Mouse (Mus musculus): ENCODE results near the gene Syt6.

Syt6 gene

DNA sequence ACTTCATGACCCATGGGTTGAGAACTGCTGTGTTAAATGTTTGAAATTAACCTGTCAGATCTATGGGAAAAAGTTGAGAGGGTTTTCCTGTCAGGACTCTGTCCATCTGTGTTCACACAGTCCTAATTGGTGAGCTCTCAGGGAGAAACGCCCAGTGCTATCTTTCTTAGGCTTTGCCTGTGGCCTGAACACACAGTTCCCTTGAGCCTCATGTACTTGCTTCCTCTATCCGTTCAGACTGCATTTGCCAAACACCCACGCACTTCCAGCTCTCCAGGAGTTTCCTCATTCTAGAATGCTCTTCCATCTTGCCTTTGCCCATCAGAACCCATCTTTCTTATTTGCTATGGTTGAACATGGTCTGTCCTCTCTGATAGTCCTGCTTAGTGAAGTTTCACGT is 73.5 kb downstream of the Syt6 start:
- no peak for DNase-seq (ENCODE audit: low spot score)

DNA sequence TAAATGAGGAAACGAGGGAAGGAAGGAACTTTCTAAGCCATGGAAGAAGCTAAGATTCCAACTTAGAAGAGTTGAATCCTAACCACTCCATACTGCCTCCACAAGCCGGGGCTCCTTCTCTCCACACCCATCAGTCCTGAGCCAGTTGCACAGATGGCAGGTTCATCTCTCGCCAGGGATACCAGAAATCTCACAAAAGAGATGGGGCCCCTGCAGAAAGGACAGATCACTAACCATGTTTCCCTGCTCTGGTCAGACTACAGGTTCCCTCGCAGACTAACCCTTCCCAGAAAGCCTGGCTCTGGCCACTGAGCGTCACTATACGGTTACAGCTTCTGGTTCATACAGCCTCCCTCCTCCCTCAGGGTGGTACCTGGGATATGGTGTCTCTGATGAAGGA is 74.7 kb downstream of the Syt6 start:
- DNase-seq (ENCODE audit: low spot score) = no peak

DNA sequence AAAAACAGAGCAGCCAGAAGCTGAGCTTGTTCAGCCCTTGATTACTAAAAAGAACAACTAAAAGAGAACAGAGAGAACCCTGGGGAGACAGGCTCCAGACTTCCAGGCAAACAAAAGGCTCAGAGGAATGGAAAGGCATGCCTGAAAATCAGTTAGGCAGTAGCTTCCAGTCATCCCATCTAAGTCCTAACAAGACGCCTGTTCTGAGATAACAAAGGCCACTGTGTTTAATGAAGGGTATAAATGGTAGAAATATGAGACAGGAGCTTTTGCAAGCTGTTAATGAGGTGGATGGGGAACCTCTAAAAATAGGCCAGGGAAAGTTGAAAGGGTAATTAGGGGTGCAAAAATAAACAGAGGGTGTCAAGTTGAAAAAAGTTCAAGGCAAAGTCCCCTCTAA is 75.4 kb downstream of the Syt6 start:
- DNase-seq (ENCODE audit: low spot score) = no peak

DNA sequence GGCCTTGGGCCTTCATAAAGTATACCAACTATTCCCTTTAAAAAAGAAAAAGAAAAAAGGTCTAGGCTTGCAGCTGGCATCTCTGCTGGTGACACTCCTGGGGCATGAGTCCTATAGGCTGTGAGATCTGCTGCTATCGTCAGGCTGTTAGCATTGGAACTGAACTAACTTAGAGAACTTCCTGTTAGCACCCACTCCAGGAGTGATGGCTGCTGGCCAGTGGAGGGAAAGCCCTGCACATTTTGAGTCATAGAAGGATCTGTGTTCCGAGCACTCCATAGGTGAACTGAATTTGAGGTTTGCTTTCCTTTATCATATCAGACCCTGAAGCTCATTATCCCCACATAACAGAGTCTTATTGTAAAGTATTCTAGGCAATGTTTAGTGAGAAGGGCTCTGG is 85.0 kb downstream of the Syt6 start:
- peak; percentile 7 for DNase-seq (ENCODE audit: low spot score)

DNA sequence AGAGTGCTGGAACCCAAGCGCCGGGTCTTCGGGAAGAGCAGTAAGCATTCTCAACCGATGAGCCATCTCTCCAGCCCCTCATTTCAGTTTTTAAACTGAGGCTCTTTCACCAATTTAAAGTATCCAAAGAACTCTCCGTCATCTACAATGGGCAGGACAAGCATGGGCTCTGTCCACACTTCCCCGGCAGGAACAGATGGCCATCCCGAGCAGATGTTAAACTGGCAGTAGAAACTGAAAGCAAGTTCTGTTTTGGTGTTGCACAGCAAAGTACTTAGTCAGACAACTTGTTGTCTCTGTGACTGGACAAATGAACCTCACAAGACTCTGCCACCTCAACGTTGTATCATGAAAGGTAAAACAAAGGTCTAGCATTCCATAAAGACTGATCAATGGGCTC is 86.7 kb downstream of the Syt6 start:
- peak; percentile 5 for DNase-seq (ENCODE audit: low spot score)

DNA sequence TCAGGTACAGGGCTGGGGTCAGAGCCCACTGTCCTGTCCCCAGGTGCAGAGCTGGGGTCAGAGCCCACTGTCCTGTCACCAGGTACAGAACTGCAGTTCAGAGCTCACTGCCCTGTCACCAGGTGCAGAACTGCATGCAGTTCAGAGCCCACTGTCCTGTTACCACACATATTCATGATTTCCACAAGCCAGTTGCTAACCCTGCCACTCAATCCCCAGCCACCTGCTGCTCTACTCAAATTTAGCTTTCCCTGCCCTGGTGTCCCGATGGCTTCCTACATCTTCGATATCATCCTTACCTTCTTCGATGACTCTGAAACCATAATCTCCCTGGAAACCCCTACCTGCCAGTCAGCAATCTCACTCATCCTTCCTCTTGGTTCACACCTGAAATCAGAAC is 88.4 kb downstream of the Syt6 start:
- DNase-seq (ENCODE audit: low spot score) = no peak

DNA sequence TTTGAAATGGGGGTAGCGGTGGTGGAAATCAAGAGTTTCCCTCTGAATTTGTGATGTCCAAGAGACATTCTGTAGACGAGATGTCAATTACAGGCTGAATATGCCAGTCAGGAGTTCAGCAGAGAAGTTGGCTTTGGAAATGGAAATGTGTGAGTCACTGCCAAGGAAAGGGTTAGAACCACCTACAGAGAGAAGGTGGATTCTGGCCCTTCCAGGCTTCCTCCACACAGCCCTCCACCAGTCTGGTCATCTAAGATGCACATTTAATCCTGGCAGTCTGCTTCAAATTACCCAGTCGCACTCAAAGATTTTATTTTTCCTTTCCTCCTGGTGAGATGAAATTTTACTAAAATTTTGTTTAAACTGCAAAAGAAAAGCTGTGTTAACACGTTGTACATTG is 97.1 kb downstream of the Syt6 start:
- DNase-seq (ENCODE audit: low spot score) = no peak

DNA sequence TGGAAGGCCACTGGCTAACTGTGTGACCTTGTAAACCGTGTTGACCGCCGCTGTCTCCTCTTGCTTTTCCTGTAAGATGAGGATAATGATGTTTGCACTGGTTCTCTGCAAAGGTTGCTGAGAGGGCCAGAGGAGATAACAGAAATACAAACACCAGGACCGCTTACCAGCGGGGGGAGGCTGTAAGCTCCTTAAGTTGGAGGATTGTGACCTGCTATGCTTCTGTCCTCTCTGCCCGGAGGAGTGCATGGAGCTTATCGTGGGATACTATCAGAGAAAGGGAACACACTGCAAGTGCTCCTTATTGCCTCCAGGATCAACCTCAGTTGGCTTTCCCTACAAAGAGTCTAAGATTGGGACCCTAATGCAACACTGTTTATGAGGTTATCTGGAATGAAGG is 97.7 kb downstream of the Syt6 start:
- no peak for DNase-seq (ENCODE audit: low spot score)

DNA sequence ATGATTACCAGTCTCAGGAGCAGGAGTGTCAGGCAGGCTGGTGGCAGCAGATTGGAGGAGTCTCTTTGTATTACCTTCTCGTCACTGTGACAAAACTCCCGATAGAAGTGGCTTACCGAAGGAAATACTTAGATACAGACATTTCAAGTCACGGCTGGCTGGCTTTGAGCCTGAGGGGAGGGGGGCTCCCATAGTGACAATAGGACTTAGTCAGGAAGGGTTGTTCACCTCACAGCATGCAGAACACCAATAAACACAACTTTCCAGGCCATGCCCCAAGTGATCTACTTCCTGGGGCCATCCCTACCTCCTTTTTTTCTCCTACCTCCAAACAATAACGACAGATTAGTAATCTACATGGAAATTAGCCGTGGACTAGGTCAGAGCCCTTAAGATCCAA is 103.8 kb downstream of the Syt6 start:
- DNase-seq (ENCODE audit: low spot score) = no peak

DNA sequence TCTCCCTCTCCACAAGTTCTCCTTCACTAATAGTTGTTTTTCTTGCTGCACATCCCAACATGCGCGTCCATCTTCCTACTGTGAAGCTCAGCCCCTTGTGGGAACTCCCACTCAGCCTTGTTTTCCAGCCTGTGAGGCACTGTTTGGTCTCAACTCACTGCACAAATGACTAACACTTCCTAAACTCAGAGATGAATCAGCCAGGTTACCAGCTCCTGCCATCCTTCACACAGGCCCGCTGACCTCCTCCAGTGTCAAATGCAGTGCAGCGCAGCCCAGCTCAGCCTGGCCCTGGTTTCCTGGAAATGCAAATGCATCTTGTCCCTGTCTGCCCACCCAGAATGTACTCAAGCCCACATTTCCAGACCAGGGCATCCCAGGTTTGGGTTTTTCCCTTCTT is 107.4 kb downstream of the Syt6 start:
- no peak for DNase-seq (ENCODE audit: low spot score)

DNA sequence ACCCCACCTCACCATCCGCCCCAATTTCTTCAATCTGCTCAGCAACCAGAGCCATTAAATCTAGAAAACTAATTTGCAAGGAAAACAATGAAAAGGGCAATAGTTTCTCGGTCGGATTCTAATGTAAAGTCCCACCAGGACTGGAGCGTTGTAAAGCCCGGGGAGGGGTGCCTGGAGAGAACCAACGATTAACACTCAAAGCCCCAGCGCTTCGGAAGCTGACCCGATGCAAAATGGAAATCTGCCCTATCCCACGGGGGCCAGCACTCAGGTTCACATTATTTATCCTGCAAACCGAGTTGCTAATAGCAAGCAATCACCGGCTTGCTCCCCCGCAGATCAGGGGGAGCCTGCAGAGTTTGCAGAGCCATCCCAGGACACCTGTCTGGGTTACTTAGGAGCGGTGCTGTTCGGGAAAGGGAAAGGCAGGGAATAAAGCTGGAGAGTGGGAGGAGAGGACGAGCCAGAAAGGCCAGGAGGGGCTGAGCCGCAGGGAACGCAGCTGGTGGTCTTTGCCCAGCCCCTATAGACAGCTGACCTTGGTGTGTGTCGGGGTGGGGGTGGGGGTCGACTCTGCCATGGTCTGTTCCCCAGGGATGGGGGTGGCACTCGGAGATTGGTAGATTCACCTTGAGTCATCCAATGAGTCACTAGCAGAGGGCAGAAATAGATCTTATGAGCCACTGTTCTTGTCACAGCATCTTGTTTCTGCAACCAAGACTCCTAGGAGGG is 108.4 kb downstream of the Syt6 start:
- DNase-seq (ENCODE audit: low spot score) = no peak

DNA sequence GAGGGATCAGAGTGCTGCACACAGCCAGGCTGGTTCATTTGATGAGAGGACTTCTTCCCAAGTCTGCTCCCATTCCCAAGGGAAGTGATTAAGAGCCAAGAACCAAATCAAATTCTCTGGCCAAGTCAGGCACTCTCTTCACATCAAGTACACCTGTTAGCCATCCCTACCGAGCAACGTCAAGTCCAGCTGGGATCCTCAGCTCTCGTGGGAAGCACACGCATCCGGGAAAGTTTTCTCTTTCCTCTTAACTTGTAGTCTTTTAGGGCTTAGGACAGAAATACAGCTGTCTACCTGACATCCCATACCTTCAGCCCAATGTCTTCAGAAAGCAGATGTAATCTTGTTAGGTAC is 108.9 kb downstream of the Syt6 start:
- no peak for DNase-seq (ENCODE audit: low spot score)

DNA sequence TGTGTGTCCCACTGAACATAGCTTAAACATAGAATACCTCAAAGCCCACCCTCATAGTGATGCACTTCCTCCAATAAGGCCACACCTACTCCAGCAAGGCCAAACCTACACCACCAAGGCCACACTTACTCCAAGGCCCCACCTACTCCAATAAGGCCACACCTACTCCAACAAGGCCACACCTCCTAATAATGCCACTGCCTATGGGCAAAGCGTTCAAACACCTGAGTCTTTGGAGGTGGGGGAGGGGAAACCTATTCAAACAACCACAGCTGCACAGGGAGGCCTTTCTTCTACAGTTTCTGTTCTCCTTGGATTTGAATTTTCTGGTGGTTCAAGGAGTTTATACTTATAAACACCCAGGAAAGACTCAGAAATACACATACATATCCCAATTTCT is 114.0 kb downstream of the Syt6 start:
- no peak for DNase-seq (ENCODE audit: low spot score)

DNA sequence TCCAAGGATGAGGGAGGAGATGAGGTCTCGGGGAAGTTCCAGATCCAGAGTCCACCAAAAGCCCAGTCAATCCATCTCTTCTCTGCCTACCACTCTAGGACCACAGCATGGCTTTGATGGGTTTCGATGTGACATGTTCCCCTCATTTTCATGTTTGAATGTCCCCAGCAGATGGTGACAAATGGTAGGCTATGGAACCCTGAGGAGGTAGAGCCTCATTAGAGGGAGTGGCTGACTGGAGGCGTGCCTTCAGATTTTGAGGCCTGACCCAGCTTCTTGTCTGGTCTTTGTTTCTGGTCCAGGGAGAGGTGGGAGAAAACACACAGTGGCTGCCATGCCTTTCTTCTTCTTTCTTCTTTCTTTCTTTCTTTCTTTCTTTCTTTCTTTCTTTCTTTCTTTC is 115.5 kb downstream of the Syt6 start:
- DNase-seq (ENCODE audit: low spot score) = peak; percentile 10
